Mouse (Mus musculus) kidney, postnatal 25 days (tissue): ENCODE measurements at regions not wholly inside any gene's neighbourhood (a gene's known extent, or its start where the extent isn't known, plus 50 kb on each side); places are given as distances from the start of the nearest gene placed in this dataset.
A peak's percentile ranks its signal among the peaks of the same experiment; 100 is the strongest.

Experiments used
- DNase-seq, 2 experiments: peaks; one replicate each; pipeline ENCODE4 v3.0.0; 2021; ENCODE audit warnings: mixed read lengths in 2 of 2

GRCm38 (mm10) chr12:79879093-79879917, 233.5 kb downstream of the Zfp36l1 start:
- peak; percentile 74 to 87 for DNase-seq

GRCm38 (mm10) chr12:79878766-79879092, 234.1 kb downstream of the Zfp36l1 start:
- peak in 1 of 2 experiments; percentile 28 for DNase-seq

DNA sequence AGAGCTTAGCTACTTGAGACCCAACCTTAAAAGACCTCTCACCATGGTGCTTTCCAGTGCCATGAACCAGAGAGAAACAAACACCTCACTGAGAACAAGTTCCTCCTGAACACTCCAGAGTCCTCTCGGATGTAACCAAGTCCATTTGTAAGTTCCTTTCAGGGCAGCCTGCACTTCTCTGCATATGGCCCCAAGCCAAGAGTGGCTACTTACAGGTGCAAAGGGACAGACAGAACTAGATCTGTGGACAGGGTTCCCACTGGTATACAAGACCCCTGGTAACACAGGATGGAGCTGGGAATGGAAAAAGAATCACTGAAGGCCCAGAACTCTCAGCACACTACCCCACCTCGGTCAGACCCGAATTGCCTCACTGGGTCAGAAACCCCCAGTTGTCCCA, 234.7 kb downstream of the Zfp36l1 start:
- DNase-seq = peak in 1 of 2 experiments; percentile 62

GRCm38 (mm10) chr12:79874333-79874732, 238.5 kb downstream of the Zfp36l1 start:
- DNase-seq = peak in 1 of 2 experiments; percentile 21

GRCm38 (mm10) chr12:79865179-79865552, 247.6 kb downstream of the Zfp36l1 start:
- DNase-seq = no peak

GRCm38 (mm10) chr12:79864346-79865178, 248.3 kb downstream of the Zfp36l1 start:
- DNase-seq = no peak
